Mouse (Mus musculus) layer of hippocampus, postnatal 36 days (tissue): ENCODE measurements around the gene Art4. TPM values are rescaled to one million over a fixed set of nuclear protein-coding genes. Genes with fewer than 3 reads are reported as not detected.

Experiments used
- DNase-seq, 2 experiments: peaks; one replicate each; pipeline ENCODE4 v3.0.0; 2022
- total RNA-seq, 2 experiments: library from RNA; stranded (reverse); gene quantifications; 2 replicates each; pipeline ENCODE4 v1.2.3; 2021

Gene Art4
- total RNA-seq, 2 experiments from 2014 or later = not detected

DNA sequence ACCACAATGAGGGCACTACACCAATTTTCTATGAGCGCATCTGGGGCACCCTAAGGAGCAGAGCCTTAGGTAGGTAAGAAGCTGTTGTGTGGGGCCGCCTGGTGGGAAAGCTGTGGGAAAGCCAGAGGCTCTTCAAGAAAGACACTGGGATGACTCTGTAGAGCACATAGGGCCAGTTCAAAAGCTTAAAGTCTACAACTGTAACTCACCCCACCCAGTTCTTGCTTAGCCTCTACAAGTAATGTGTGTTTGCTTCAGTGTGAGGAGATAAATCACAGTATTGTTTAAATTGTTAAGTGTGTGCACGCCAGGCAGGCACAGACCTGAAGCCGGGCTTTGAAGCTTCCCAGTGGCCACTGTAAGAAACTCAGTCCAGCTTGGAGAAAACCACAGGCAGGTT, 8.6 kb upstream of the Art4 start:
- DNase-seq = no peak

DNA sequence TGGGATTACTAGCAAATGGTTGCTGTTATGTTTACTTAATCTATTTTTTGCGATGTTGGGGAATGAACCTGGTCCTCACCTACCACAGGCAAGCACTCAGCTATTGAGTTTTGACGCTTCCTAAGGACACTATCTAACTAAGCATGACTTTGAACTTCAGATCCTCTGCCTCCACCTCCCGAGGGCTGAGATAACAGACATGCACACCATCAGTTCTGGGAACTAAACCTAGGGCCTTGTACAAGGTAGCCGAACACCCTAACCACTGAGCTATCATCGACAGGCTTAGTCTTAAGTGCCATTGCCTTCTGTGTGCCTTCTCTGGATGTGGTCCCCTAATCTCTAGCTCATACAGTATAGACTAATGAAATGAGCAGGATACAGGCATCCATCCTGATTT, 7.8 kb upstream of the Art4 start:
- no peak for DNase-seq

DNA sequence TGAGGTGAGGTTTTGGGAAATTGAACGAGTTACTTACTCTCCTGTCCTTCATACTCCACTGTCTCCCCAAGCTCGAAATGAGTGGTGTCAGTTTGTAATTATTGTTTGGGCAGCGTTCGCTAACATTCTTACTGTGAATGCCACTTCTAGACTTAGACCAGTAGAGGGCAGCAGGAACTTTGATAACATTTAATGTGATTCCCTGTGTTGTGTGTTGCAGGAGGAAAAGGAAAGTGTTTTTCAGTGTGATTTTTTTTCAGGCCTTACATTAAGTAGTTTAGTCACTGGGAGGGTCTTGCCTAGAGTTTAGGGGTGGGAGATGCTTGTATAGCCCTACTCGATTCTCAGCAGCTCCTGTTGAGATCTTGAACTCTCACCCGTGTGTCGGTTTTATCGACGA, 3.5 kb upstream of the Art4 start:
- DNase-seq = no peak

DNA sequence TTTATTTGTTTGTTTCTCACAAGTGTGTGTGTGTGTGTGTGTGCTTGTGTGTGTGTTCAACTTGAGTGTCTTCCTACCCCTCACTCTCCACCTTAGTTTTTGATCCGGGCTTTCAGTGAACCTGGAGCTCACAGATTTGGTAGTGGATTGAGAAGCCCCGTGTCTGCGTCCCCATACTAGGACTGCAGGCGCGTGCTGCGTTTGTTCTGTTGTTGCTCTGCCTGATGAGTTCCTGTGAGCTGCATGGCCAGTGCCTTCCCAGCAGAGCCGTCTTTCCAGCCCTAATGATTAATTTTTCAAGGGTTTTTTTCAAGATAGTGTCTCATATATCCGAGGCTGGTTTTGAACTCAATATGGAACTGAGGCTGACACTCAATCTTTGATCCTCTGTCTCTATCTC, 887 bp upstream of the Art4 start:
- no peak for DNase-seq

DNA sequence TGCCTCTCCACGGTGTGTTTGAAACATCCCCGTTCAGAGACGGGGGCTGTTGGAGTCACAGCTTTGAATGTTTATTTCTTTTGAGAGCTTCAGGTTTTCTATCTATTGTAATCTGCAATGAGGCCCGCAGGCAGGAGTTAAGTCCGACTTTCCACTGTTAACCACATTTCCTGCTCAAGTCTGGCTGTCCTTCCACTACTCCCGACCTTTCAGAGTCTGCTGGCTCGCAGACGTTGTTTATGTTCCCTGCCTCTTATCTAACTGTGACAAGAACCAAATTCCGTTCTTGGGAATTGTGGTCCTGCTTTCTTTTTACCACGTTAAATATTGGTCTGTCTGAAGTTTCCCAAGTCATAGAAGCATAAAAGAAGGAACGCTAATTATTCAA, 334 bp upstream of the Art4 start:
- DNase-seq = no peak

DNA sequence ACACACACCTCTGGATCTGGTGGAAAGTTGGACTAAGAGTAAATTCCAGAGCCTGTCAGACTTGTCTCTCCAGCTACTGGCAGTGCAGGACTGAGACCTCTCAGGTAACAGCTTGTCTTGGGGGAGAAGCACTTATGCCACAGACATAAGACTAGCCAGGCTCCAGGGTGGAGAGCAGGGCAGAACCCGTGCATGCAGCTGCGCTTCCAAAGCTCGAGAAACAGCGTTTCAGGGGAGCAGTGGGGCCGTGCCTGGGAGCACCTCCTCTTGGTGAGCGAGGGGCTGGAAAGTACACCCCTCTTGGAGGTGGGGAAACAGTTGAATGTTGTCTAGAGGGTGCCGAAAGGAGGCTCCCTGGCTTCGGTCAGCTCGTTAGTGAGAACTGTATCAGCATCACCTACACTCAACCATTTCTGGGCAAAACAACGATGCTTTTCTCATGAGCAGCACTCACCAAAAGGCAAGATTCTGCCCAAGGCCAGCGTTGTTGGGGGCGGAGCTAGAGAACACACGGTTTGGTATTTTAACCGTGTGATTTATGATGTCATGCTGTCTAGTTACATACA, 1.4 kb downstream of the Art4 start:
- no peak for DNase-seq

DNA sequence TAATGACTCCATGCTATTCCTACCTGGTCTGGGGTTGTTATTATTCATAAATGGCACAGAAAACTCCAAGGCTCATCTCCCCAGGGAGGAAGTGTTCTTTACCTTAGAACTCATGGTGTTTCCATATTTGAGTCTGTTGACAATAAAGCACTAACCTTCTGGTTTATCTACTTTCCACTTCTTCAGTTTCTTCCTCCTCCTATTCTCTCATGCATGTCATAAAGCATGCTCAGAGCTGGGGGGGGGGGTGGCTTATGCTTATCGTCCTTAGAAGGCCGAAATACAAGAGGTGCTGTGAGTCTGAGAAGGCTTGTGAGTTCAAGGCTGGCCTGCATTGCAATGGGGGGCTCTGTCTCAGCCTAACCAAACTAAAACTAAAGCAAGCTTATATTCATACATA, 2.4 kb downstream of the Art4 start:
- DNase-seq = no peak

DNA sequence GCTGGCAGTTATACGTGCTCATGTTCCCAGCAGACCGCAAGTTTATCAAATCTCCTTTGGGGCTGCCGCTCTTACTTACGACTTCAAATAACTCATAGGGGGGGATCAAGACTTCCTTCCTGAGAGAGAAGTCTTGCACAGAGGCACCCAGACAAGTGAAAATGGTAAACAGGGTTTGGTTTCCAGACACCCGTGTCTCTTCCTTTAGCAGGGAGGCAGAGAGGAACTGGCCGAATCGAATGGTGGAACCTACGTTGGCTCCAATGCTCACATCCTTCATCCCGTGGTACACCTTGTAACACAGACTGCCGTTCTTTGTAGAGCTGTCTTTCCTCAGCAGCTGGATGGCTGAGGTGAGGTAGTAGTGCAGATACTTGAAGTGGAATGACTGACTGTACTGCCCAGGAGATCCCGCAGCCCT, 3.2 kb downstream of the Art4 start:
- no peak for DNase-seq

DNA sequence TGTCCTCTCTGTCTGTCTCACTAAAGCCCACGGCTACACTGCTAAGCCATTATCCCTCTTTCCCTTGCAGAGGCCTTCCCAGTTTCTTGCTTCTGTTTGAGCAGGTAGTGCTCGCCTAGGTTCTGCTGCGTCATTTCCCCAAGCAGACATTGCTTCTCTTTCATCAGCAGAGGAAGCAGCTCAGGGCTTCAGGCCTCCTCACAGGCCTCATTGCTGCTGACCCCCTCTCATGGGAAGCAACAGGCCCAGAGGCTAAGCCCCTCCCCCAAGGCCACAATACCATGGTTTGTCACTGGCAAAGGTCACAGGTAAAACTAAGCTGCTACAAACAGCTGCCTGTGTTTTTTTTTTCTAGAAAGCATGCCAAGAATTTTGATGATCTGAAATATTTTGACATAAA, 4.8 kb downstream of the Art4 start:
- DNase-seq = no peak

DNA sequence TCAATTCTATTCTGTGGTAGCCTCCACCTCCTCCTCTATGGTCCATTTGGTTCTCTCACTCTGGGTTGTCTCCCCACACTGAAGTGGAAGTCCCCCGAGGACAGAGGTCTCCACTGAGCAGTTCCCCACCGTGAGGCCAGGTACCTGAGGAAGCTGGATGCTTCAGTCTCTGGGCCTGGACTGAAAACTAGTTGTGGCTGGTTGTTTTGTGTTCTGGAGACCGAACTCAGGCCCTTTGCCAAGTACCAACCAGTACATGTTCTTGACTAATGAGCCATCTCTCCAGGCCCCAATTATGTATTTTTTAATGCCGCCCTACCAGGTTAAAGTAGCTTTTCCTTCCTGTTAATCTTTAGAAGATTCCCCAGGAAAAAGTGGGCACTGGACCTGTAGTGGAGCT, 5.2 kb downstream of the Art4 start:
- DNase-seq = no peak

DNA sequence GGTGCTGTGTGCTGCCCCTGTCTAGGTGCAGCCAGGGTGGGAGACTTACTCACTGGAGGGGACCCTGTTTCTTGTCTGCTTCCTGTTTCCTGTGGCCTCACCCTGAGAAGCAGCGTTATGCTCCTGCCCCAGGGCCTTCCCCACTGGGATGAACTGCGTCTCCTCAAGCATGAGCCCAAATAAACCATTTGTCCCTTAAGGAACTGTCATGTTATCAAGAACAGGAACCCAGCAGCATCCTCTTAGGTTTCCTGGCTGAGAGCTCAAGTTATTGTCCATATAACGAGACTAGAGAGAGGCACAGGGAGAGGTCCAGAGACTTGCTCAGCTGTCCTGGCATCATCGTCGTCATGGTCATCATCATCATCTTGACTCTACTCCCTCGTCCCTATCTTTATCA, 7.3 kb downstream of the Art4 start:
- DNase-seq = no peak

DNA sequence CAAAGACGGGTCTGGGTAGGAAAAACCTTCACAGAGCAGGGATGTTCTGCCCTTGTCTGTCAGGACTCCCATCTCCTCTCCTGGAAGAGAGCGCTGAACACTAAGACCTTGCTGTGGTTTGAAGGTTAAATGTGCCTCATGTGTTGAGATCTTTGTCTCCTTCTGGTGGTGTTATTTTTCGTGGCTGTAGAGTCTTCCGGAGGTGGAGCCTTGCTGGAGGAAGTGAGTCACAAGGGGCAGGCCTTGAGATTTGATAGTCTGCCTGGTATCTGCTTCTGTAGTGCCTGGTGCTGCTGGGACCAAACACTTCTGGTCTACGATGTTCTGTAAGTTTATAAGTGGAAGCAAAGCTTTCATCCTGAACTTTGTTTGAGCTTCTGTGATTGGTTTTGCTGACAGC, 8.6 kb downstream of the Art4 start:
- no peak for DNase-seq

DNA sequence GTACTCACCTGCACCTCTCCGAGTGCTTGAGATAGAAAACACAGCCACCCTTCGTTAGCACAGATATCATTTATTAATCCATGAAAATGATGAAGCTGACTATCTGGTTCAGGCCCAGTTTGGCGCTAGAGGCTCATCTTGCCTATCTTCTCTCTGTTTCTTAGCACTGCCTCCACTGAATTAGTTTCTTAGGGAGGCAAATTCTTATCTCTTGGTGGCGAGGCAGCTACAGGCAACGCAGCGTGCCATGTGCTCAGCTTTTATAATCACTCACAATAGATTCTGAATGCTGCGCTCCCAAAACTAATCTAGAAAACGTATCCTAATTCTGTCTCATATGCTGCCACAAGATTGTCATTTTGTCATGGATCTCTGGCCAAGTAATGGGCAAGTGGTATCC, 9.1 kb downstream of the Art4 start:
- DNase-seq = no peak

DNA sequence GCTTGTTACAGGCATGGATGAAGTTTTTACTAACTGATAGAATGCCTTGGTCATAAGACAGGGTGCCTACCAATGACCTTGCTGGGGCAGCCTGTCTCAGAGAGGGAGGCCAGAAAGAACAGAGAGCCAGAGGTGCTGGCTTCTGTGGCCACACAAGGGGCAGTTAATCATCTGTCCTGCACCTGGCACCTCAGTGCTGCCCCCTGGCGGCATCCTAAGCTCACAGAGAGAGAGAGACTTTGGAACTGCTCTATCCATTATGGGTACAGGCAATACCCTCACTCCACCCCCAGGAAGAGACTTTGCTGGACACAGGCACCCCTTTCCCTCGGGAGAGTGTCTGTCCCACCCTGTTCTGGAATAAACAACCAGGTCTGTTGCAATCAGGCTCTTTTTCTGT, 9.7 kb downstream of the Art4 start:
- no peak for DNase-seq

DNA sequence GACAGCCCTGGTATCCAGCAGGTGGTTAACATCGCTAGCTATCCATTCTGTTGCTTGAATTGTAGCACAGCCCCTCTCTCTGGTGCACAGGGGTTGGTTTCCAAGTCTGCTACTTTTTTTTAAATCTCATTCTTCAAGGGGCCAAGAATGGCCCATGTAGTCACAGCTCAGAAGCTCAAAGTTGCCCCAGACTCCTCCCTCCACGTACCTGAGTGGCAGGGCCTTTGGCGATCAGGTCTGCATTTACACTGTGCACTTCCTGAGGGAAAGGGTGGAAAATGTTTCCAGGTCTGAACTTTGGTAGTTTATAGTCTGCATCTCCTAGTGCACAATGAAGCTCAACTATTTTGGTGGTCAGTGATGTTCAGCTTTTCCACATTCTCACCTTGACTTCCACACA, 10.3 kb downstream of the Art4 start:
- DNase-seq = no peak

DNA sequence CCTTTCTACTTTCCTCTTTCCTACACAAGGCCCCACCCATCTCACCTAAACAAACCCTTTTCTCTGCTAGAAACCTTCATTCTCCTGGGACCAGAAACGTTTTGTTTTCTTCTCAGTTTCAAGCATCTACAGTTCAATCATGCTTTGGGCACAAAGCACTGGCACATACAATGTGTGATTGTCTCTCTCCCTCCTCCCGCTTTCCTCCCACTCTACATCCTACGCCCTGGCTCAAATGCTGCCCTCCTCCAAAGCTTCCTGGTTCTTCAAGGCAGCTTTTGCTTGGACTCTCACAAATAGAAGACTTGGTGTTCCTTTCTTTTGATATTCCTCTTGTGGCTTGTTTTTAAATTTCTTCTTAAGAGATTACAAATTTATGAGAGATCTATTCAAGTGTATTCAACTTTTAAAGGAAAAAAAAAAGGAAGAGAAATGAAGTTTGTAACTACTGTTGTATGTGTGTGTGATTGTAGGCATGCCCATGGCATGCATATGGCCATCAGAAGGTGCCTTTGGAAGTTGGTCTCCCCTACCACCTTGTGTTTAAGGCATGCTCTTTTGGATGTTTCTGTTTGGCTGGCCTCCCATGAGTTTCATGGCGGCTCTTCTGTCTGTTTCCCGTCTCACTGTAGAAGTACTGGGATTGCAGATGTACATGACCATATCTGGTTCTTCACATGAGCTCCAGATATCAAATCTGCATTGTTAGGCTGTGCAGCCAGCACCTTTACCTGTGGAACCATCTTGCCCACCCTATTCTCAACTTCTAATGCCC, 11.6 kb downstream of the Art4 start:
- DNase-seq = no peak

DNA sequence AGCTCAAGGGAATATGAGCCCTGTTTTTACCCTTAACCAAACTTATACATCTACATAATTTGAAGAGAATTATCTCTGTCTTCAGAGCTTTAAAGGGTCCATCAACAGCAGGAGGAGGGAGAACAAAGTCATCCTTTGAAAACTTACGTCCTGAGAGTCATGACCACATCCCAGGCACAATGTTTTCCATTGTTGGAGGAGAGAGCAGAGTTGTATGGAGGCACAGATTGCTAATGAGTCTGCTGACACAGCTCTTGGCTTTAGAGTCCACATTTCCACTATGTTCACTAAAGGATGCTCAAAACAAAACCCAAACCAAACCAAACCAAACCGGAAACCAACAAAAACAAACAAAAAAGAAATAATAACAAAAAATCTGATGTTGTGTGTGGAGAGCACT, 12.6 kb downstream of the Art4 start:
- no peak for DNase-seq

DNA sequence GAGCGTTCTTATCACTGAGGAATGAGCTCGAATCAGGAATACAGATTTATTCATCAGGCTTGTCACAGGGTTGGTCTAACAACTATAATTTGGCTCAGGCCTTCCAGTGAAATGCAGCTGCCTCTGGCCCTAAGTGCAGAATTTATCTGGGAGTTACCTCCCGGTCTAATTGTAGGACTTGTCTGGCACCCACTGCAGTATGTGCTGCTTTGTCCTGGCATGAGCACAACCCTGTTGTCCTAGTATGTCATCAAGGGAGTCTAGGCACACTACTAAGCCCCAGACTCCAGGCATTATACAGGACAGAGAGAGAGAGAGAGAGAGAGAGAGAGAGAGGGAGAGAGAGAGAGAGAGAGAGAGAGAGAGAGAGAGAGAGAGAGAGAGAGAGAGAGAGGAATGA, 20.2 kb downstream of the Art4 start:
- DNase-seq = no peak

DNA sequence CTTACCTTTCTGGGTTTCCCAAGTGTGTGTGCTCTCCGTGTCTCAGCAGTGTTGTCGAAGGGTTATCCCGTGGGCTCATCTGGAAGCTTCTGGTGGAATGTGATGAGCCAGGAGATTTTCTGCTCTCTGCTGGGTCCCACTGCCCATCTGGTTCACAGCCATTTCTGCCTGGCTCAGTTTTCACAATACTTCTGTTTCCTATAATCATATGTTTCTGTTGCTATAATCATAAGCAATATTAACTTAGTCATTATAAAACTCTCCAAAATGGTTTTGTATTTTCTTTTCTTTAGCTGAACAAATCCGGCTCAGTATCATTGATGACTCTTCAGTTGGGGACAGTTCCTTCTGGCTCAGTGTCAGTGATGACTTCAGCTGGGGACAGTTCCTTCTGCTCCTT, 22.2 kb downstream of the Art4 start, which contains the start of gene Smco3:
Smco3 (minus strand) TSS at position 101 of the 400 bp plus-strand sequence.
- no peak for DNase-seq

DNA sequence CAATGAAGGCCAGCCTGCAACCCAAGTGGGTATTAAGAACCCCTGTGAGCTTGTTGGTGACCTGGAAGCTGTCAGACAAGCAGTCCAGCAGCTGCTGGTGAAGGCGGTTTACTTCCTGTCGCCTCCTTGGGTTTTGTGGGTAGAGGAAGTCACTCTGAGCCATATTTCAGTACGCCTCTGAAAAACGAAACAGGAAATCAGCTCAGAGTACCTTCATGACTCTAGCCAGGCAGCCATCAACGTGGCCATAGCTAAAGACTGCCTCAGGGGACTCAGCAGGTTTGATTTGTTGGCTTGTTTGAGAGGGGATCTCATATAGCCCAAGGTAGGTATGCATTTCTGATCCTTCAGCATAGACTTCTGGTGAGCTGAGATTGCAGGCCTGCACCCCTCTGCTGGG, 25.8 kb downstream of the Art4 start:
- no peak for DNase-seq

DNA sequence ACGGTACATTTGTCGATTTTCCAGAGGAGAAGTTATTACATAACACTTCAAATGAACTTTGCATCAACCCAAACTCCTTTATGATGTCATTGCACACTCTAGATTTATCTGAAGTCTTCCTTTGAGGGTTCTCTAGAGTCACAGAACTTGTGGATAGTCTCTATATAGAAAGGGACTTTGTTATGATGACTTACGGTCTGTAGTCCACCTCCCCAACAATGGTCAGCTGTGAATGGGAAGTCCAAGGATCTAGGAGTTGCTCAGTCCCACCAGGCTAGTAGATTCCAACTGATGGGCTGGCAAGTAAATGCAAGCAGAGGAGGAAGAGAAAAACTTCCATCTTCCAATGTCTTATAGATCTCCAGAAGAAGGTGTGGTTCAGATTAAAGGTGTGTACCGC, 28.9 kb downstream of the Art4 start:
- no peak for DNase-seq

DNA sequence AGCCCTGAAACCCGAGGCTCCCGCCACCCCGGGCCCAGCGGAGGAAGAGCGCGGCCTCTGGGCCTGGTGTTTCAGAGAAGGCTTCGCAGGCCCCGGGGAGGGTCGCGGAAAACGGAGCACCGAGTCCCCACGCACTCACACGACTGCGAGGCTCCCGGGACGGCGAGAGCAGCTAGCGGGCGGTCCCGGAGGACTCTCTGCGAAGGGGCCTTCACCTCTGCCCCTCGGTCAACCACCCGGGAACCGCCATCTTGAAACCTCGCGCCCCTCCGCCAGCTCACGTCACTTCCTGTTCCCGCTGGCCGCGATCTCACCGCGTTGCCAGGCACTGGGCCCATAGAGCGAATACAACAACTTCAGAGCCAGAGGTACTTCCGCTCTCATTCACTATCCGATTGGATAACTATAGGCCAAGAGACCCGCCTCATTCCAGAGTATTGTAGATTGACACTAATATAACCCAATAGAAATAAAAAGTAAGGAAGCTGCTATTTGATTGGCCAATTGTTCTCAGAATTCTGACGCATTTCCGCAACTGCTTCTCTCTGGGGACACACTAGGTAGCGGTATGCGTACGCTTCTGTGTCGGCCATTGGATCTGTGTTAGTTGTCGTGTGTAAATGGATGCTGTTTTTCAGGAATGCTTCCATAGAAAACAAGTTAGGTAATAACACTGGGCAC, 29.5 kb downstream of the Art4 start, which contains the start of gene Wbp11:
Wbp11 (minus strand) TSS at position 353 of the 681 bp plus-strand sequence.
- DNase-seq = peak; percentile 95 to 96

DNA sequence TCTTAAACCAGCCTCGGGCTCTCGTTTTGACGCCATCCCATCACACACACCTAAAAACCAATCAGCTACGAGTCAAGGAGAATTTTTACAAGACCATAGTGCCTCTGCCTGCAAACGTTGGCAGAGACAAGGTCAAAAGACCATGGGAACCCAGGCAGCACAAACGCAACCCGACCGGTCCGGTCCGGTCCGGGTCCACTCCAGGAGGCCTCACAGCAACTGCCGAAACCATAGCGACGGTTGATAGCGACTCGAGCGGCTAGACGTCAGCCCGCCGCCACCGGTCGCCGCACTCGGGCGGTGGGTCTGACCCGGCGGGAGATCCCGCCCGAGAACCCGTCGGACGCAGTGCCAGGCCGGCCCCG, 30.0 kb downstream of the Art4 start, which contains the start of gene BC049715:
BC049715 (plus strand) TSS at position 111 of the 365 bp plus-strand sequence.
- DNase-seq = no peak

DNA sequence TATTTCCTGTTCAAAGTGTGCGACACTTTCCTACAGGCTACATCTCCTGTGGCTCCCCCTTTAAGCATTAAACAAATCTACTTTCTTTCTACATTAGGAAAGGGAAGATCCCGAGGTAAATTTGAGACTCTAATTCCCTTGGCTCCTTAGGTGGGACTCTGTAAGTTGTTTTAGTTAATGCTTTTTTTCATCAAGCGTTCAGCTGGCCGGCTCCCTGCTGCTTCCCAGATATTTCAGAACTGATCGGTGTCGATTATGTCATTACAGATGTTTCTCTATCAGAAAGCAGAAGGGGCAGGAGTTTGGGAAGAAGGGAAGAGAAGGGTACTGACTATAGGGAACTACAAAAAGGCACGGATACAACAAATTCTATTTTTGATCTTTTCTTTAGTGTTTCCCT, 30.4 kb downstream of the Art4 start:
- DNase-seq = no peak
